Comparison of ENCODE assay signal across 21 mouse cellular contexts in genomic region chr11:99089077-99089601, GRCm38 (mm10). TPM values are rescaled to one million over a fixed set of nuclear protein-coding genes. Genes with fewer than 3 reads are reported as not detected.
DNase-seq lines count a peak whose midpoint lies in the region; ATAC-seq and TF ChIP-seq lines count a peak whose summit lies in the region.
"Had no signal": no experiment of that assay in that cellular context is flagged by ENCODE, and none has a peak within 500 bp of the region (broad histone marks: within the 10 kb centered on the region; RNA-seq: fewer than 3 reads in every experiment).

Tns4 (minus strand) TSS chr11:99089306.

- DNase-seq in left cerebral cortex, adult 2 months (ENCODE audit: extremely low spot score in 1 of 2, low spot score in 2 of 2), result no peak
- no peak for DNase-seq in left cerebral cortex, postnatal 25 days (ENCODE audit: low spot score in 2 of 2)
- peak; percentile 74 for DNase-seq in urinary bladder, postnatal 14 days (ENCODE audit: low spot score)
- no peak for DNase-seq in urinary bladder, postnatal 4 days (ENCODE audit: low spot score in 2 of 2)
- DNase-seq in urinary bladder, postnatal 36 days (ENCODE audit: low spot score in 2 of 2), result peak; percentile 60 to 77
- DNase-seq in layer of hippocampus, adult 8-10 months (ENCODE audit: low spot score in 2 of 2), result no peak
- DNase-seq in cerebellum, postnatal 4 days (ENCODE audit: low spot score in 2 of 2), result no peak
- DNase-seq: adrenal gland, postnatal 10 days; cerebellum, adult 11 months; gastrocnemius, postnatal 36 days; heart, postnatal 14 days; kidney, adult 2 months; kidney, postnatal 14 days; thymus, postnatal 25 days had no signal

- no peak within 1 kb of the TSS for H3K4me3 ChIP-seq in left cerebral cortex, adult 2 months
- no peak within 1 kb of the TSS for H3K4me3 ChIP-seq in limb, embryonic 13.5 days
- H3K4me3 ChIP-seq: forebrain, embryonic 10.5 days; liver, embryonic 15.5 days; megakaryocyte, embryonic 14.5 days had no signal

- 0 out of 2 replicates have a peak within 1 kb of the TSS, but pooled peaks have one; percentile 7 for H3K4me2 ChIP-seq in limb, embryonic 13.5 days (replicated peaks)
- H3K4me2 ChIP-seq: heart, embryonic 11.5 days; hindbrain, embryonic 14.5 days; liver, embryonic 15.5 days had no signal

- 59% methylated on average over 14 of the region's 14 CpGs for WGBS in limb, embryonic 13.5 days

- H3K4me1 ChIP-seq in limb, embryonic 13.5 days, result peaks cover 9% of the 10 kb centered on the region
- H3K4me1 ChIP-seq: liver, embryonic 15.5 days; megakaryocyte, embryonic 14.5 days had no signal

- H3K36me3 ChIP-seq in limb, embryonic 13.5 days, result no peaks in the 10 kb centered on the region
- H3K36me3 ChIP-seq: forebrain, embryonic 10.5 days; liver, embryonic 15.5 days had no signal

- H3K9me3 ChIP-seq in limb, embryonic 13.5 days, result no peaks in the 10 kb centered on the region
- H3K9me3 ChIP-seq: forebrain, embryonic 10.5 days; liver, embryonic 15.5 days had no signal

- no peak for ATAC-seq in limb, embryonic 13.5 days (ENCODE audit: low FRiP score, low read depth)
- ATAC-seq: midbrain, embryonic 16.5 days had no signal

- intact Hi-C loops in left cerebral cortex, adult 2 months (cut with DNase I), result no loop called here
- intact Hi-C loops in left cerebral cortex, postnatal 25 days (cut with DNase I), result no loop called here

- peak within 1 kb of the TSS; percentile 9; the same call in 1 of the 2 replicates for H3K27ac ChIP-seq in left cerebral cortex, adult 2 months
- peak within 1 kb of the TSS; percentile 22; the same call in 1 of the 2 replicates for H3K27ac ChIP-seq in limb, embryonic 13.5 days
- H3K27ac ChIP-seq: forebrain, embryonic 10.5 days; hindbrain, embryonic 14.5 days; liver, embryonic 15.5 days had no signal

- no peaks in the 10 kb centered on the region for H3K27me3 ChIP-seq in limb, embryonic 13.5 days

- no peak for TF ChIP-seq CTCF in left cerebral cortex, adult 2 months (IDR thresholded peaks at IDR 0.05)

- no peak within 1 kb of the TSS; the same call in 1 of the 2 replicates for H3K9ac ChIP-seq in limb, embryonic 13.5 days
- H3K9ac ChIP-seq: hindbrain, embryonic 14.5 days; liver, embryonic 15.5 days had no signal

RNA-seq across cellular contexts. Expression of gene Tns4, which starts in this region (rescaled TPM):
- 1 to 10 TPM in 1 of 2 experiments, under 1 TPM in 1; 0.19 to 1.1 TPM for total RNA-seq in left cerebral cortex, adult 2 months (2021)
- total RNA-seq in left cerebral cortex, postnatal 25 days (2021), result under 1 TPM; 0.21 to 0.64 TPM
- polyA plus RNA-seq in limb, embryonic 13.5 days (2015; fragmentation: Nextera tagmentation; extraction: Ambion mirVana), result 0.55 and 1.2 TPM in 2 replicates
- under 1 TPM in 2 of 4 experiments, not detected in 2; 0.27 TPM for total RNA-seq in layer of hippocampus, adult 8-10 months (2022)
- total RNA-seq: gastrocnemius, postnatal 36 days had no signal

Comparison
In these comparisons a context has a peak if more than half of its experiments do, and no peak if none do; other contexts are left out.
1. DNase-seq: peak in urinary bladder, postnatal 14 days (single experiment) and urinary bladder, postnatal 36 days (2 of 2); none in left cerebral cortex, adult 2 months (0 of 2), left cerebral cortex, postnatal 25 days (0 of 2), urinary bladder, postnatal 4 days (0 of 2), layer of hippocampus, adult 8-10 months (0 of 2) and cerebellum, postnatal 4 days (0 of 2).